Mouse (Mus musculus): ENCODE results near the gene Cyp27b1. TPM values are rescaled to one million over a fixed set of nuclear protein-coding genes. Genes with fewer than 3 reads are reported as not detected.

Gene Cyp27b1
- polyA plus RNA-seq (2015; fragmentation: Nextera tagmentation; extraction: Ambion mirVana), result 0.08 and 0.14 TPM in 2 replicates

DNA sequence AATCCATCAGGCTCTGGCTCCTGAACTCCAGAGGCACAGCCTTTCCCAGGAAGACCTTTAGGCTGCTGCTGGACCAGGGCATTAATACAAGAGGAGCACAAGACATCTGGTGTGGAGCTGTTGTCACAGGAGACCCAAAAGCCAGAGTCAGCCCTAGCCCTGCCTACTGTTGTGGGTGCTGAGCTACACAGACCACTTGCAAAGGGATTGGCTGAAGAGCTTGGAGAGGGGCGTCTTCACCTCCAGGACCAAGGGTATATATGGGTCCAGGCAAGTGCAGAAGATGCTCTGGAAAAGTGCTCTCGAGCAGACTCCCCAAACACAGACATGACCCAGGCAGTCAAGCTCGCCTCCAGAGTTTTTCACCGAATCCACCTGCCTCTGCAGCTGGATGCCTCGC is at the start of gene Cyp27b1:
Gene Cyp27b1, plus strand, starts transcription at position 297 of the 400 bp plus-strand sequence.
- Histone ChIP-seq H3K9ac (ENCODE audit: low read depth, low read length) (0 out of 2 replicates have a peak within 1 kb of the TSS, but pooled peaks have one; percentile 21), H3K27me3 (ENCODE audit: control insufficient read depth, insufficient read depth, low read depth, low read length) (peaks cover 43% of the 10 kb centered on the region), H3K36me3 (ENCODE audit: control insufficient read depth, insufficient read depth, low read length) (no peaks in the 10 kb centered on the region), H3K9me3 (replicated peaks; ENCODE audit: control insufficient read depth, low read length, poor library complexity, severe bottlenecking) (no peaks in the 10 kb centered on the region), H3K4me3 (ENCODE audit: low read depth, low read length) (no peak within 1 kb of the TSS), H3K4me1 (ENCODE audit: control insufficient read depth, insufficient read depth, low read length) (peaks cover 4% of the 10 kb centered on the region; the same call in 1 of the 2 replicates), H3K4me2 (ENCODE audit: low read length) (no peak within 1 kb of the TSS), H3K27ac (ENCODE audit: low read length) (no peak within 1 kb of the TSS)
- WGBS, result 31% methylated on average over 5 of the region's 5 CpGs
- no peak for ATAC-seq

DNA sequence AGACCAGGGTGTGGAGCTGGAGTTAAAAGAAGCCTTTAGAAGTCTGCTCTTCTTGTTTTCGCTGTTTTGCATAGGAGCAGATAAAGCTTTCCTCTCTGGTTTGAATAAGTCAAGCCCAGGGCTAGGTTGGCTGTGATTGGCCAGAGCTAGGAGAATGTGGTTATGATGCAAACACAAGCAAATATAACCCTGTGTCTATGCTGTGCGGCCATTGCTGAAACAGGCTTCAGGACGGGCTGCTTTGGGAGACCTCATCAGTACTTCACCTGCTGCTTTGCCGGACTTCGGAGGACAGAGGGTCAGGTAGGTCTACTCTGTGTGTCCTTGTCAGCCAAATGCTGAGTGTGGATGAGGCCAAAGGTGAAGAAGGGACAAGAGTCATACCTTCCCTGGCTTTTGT is 47.5 kb upstream of the Cyp27b1 start, which contains the start of gene Avil:
Gene Avil, plus strand, starts transcription at position 181 of the 400 bp plus-strand sequence.
- ATAC-seq, result no peak; the same call in 1 of the 2 replicates
- Histone ChIP-seq H3K27ac (ENCODE audit: low read length) (no peak within 1 kb of the TSS), H3K36me3 (ENCODE audit: control insufficient read depth, insufficient read depth, low read length) (peaks cover 19% of the 10 kb centered on the region), H3K4me1 (ENCODE audit: control insufficient read depth, insufficient read depth, low read length) (no peaks in the 10 kb centered on the region), H3K4me2 (ENCODE audit: low read length) (no peak within 1 kb of the TSS), H3K4me3 (ENCODE audit: low read depth, low read length) (no peak within 1 kb of the TSS), H3K9ac (ENCODE audit: low read depth, low read length) (no peak within 1 kb of the TSS), H3K9me3 (replicated peaks; ENCODE audit: control insufficient read depth, low read length, poor library complexity, severe bottlenecking) (no peaks in the 10 kb centered on the region), H3K27me3 (ENCODE audit: control insufficient read depth, insufficient read depth, low read depth, low read length) (no peaks in the 10 kb centered on the region)
- 88% methylated on average over 5 of the region's 5 CpGs for WGBS

DNA sequence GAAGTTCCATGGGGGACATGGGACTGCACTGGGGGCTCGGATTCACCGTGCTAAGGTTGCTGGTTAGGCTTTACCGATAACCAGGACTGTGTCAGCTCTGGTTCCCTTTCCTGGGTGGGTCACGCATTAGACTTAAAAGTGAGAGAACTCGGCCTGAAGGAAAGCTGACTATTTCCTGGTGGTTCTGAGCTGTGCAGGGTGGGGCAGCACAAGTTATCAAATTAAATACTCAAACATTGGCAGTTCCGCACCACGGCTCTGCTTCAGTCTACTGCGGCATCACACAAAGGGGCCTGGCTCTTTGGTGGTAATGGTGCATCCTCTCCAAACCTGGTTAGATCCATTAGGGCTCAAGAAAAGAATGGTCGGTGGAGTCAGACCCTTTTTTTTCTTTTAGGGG is 46.8 kb upstream of the Cyp27b1 start:
- Histone ChIP-seq H3K27me3 (ENCODE audit: control insufficient read depth, insufficient read depth, low read depth, low read length) (no peaks in the 10 kb centered on the region), H3K9ac (ENCODE audit: low read depth, low read length) (no peak overlapping the region), H3K4me3 (ENCODE audit: low read depth, low read length) (no peak overlapping the region), H3K36me3 (ENCODE audit: control insufficient read depth, insufficient read depth, low read length) (peaks cover 16% of the 10 kb centered on the region), H3K4me2 (ENCODE audit: low read length) (no peak overlapping the region), H3K4me1 (ENCODE audit: control insufficient read depth, insufficient read depth, low read length) (no peaks in the 10 kb centered on the region), H3K27ac (ENCODE audit: low read length) (no peak overlapping the region), H3K9me3 (replicated peaks; ENCODE audit: control insufficient read depth, low read length, poor library complexity, severe bottlenecking) (no peaks in the 10 kb centered on the region)
- no peak for ATAC-seq
- WGBS, result 91% methylated on average over 9 of the region's 9 CpGs

DNA sequence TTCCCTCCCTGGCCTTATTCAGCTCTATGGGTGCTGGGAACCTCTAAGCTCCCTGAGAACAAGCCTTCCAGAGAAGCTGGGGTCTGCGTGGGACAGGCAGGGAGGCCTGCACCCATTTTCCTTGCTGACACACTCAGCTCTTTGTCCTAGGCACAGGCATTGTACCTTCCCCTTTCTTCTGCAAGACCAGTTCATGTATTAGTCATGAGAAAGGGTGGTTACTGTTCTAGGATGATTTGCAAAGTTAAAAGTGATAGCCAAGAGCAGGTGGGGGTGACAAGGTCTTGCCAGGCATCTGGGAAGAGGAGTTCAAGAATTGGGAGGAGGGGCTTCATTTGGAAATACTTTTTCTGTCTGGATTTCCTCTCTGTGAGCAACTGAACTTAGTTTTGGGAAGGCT is 46.0 kb upstream of the Cyp27b1 start:
- no peak overlapping the region for H3K27ac ChIP-seq (ENCODE audit: low read length)
- WGBS, result 57% methylated on average over 1 of the region's 1 CpGs

DNA sequence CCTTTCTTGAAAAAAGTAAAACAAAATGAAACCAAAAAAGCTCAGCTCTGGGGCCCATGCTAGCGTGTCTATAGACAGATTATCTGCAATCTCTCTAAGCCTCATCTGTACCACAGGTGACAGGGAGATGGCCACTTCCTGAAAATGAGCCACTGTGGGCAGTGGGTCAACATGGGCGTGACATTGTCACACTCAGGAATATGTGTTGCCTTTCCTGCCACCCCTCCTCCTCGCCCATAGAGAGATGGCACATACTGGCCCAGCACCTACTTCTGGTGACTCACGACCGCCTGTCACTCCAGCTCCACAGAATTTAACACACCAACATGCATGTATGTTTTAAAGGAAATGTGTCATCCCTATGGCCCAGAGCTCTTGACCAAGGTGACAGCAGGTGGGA is 45.3 kb upstream of the Cyp27b1 start:
- Histone ChIP-seq H3K36me3 (ENCODE audit: control insufficient read depth, insufficient read depth, low read length) (peaks cover 10% of the 10 kb centered on the region), H3K4me1 (ENCODE audit: control insufficient read depth, insufficient read depth, low read length) (no peaks in the 10 kb centered on the region), H3K4me2 (ENCODE audit: low read length) (no peak overlapping the region), H3K4me3 (ENCODE audit: low read depth, low read length) (no peak overlapping the region), H3K9me3 (replicated peaks; ENCODE audit: control insufficient read depth, low read length, poor library complexity, severe bottlenecking) (no peaks in the 10 kb centered on the region), H3K27ac (ENCODE audit: low read length) (no peak overlapping the region), H3K9ac (ENCODE audit: low read depth, low read length) (no peak overlapping the region), H3K27me3 (ENCODE audit: control insufficient read depth, insufficient read depth, low read depth, low read length) (no peaks in the 10 kb centered on the region)
- no peak for ATAC-seq
- WGBS, result 90% methylated on average over 5 of the region's 5 CpGs

More for the DNA sequence above, 46.0 kb upstream of the Cyp27b1 start:
- Histone ChIP-seq H3K9ac (ENCODE audit: low read depth, low read length) (no peak overlapping the region), H3K27me3 (ENCODE audit: control insufficient read depth, insufficient read depth, low read depth, low read length) (no peaks in the 10 kb centered on the region), H3K9me3 (replicated peaks; ENCODE audit: control insufficient read depth, low read length, poor library complexity, severe bottlenecking) (no peaks in the 10 kb centered on the region), H3K4me1 (ENCODE audit: control insufficient read depth, insufficient read depth, low read length) (no peaks in the 10 kb centered on the region), H3K36me3 (ENCODE audit: control insufficient read depth, insufficient read depth, low read length) (peaks cover 16% of the 10 kb centered on the region), H3K4me2 (ENCODE audit: low read length) (no peak overlapping the region), H3K4me3 (ENCODE audit: low read depth, low read length) (no peak overlapping the region)
- no peak for ATAC-seq

DNA sequence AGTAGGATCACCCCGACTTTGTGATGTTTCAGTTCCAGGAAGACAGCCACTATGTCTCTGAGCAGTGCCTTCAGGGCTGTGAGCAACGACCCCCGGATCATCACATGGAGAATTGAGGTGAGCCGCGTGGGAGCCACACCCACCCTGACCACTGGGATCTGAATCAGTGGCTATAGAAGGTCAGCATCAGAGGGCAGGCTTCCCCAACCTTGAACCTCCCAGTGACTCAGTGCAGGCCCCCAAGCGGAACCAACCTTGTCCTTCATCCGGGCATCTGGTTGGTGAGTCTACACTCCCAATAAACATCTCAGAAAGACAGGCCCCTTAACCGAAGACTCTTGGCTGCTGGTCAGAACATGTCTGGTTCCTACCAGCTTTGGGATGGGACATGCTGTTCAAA is 44.7 kb upstream of the Cyp27b1 start:
- no peaks in the 10 kb centered on the region for H3K27me3 ChIP-seq (ENCODE audit: control insufficient read depth, insufficient read depth, low read depth, low read length)
- no peak overlapping the region for H3K9ac ChIP-seq (ENCODE audit: low read depth, low read length)
- no peak overlapping the region for H3K4me2 ChIP-seq (ENCODE audit: low read length)
- 83% methylated on average over 8 of the region's 8 CpGs for WGBS
- H3K36me3 ChIP-seq (ENCODE audit: control insufficient read depth, insufficient read depth, low read length), result peaks cover 6% of the 10 kb centered on the region; the same call in 1 of the 2 replicates
- H3K4me1 ChIP-seq (ENCODE audit: control insufficient read depth, insufficient read depth, low read length), result no peaks in the 10 kb centered on the region
- no peak for ATAC-seq
- H3K9me3 ChIP-seq (replicated peaks; ENCODE audit: control insufficient read depth, low read length, poor library complexity, severe bottlenecking), result no peaks in the 10 kb centered on the region
- H3K4me3 ChIP-seq (ENCODE audit: low read depth, low read length), result no peak overlapping the region
- no peak overlapping the region for H3K27ac ChIP-seq (ENCODE audit: low read length)

DNA sequence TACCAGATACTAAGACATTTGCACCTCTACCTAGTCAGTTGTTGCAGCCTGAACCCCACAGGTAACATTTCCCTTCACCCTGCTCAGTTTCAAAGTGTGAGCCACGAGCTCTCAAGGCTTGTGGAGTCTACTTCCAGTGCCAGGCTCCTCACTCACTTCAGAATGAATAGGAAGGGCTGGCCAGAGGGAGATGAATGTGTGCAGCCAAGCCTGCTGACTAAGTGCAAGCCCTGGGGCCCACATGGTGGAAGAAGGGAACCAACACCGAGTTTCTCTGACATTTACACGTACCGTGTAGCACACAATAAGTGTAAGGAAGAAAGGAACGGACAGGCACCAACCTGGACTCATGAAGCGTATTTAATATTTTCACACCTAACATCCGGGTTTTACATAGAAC is 44.2 kb upstream of the Cyp27b1 start:
- WGBS, result 73% methylated on average over 7 of the region's 7 CpGs
- no peak overlapping the region for H3K9ac ChIP-seq (ENCODE audit: low read depth, low read length)
- no peak for ATAC-seq

DNA sequence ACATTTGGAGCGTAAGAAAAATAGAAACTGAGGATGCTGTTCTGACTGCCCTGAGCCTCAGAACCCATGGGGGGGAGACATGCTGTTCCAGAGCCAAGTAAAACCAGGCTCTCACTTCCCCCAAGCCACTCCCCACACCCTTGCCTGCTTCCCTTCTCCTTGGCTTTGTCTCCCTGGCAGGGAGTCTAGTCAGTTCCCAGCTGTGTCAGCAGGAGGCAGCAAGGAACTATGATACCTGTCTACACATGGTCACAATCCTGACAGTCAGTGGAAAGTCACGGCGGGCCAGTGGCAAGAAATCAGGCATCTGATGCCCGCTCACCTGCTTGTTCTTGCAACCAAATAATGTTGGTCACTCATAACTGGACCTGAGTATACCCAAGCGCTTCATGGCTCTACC is 31.6 kb upstream of the Cyp27b1 start:
- Histone ChIP-seq H3K9me3 (replicated peaks; ENCODE audit: control insufficient read depth, low read length, poor library complexity, severe bottlenecking) (no peaks in the 10 kb centered on the region), H3K4me2 (ENCODE audit: low read length) (no peak overlapping the region), H3K9ac (ENCODE audit: low read depth, low read length) (no peak overlapping the region), H3K4me3 (ENCODE audit: low read depth, low read length) (no peak overlapping the region), H3K27me3 (ENCODE audit: control insufficient read depth, insufficient read depth, low read depth, low read length) (no peaks in the 10 kb centered on the region), H3K36me3 (ENCODE audit: control insufficient read depth, insufficient read depth, low read length) (no peaks in the 10 kb centered on the region), H3K4me1 (ENCODE audit: control insufficient read depth, insufficient read depth, low read length) (no peaks in the 10 kb centered on the region), H3K27ac (ENCODE audit: low read length) (no peak overlapping the region)
- no peak for ATAC-seq
- 62% methylated on average over 5 of the region's 5 CpGs for WGBS

More for the DNA sequence above, 44.2 kb upstream of the Cyp27b1 start:
- H3K27me3 ChIP-seq (ENCODE audit: control insufficient read depth, insufficient read depth, low read depth, low read length), result no peaks in the 10 kb centered on the region
- H3K4me3 ChIP-seq (ENCODE audit: low read depth, low read length), result no peak overlapping the region
- H3K4me2 ChIP-seq (ENCODE audit: low read length), result no peak overlapping the region
- H3K9me3 ChIP-seq (replicated peaks; ENCODE audit: control insufficient read depth, low read length, poor library complexity, severe bottlenecking), result no peaks in the 10 kb centered on the region
- H3K36me3 ChIP-seq (ENCODE audit: control insufficient read depth, insufficient read depth, low read length), result peaks cover 2% of the 10 kb centered on the region; the same call in 1 of the 2 replicates
- H3K4me1 ChIP-seq (ENCODE audit: control insufficient read depth, insufficient read depth, low read length), result no peaks in the 10 kb centered on the region
- H3K27ac ChIP-seq (ENCODE audit: low read length), result no peak overlapping the region

DNA sequence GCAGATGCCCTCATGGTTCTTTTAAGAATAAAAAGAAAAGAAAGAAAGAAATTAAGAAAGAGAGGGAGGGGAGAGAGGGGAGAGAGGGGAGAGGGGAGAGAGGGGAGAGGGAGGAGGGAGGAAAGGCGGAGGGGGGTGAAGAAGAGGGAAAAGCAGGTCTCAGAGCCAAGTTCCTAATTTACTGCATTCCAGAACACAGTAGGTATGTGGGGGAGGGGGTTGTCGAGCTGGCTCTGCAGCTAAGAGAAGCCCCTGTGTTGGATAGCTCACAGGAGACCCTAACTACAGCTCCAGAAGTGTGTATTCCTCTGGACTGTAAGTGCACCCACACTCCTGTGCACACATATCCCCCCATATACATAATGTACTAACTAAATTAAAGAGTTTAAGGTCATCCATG is 31.0 kb upstream of the Cyp27b1 start:
- Histone ChIP-seq H3K27ac (ENCODE audit: low read length) (no peak overlapping the region), H3K4me2 (ENCODE audit: low read length) (no peak overlapping the region), H3K9me3 (replicated peaks; ENCODE audit: control insufficient read depth, low read length, poor library complexity, severe bottlenecking) (no peaks in the 10 kb centered on the region), H3K4me3 (ENCODE audit: low read depth, low read length) (no peak overlapping the region), H3K4me1 (ENCODE audit: control insufficient read depth, insufficient read depth, low read length) (no peaks in the 10 kb centered on the region), H3K9ac (ENCODE audit: low read depth, low read length) (no peak overlapping the region), H3K36me3 (ENCODE audit: control insufficient read depth, insufficient read depth, low read length) (0 out of 2 replicates have a peak, but pooled peaks cover 4% of the 10 kb centered on the region), H3K27me3 (ENCODE audit: control insufficient read depth, insufficient read depth, low read depth, low read length) (no peaks in the 10 kb centered on the region)
- ATAC-seq, result no peak
- WGBS, result 23% methylated on average over 2 of the region's 2 CpGs
